Mouse (Mus musculus): ENCODE results near the gene Herc3. TPM values are rescaled to one million over a fixed set of nuclear protein-coding genes. Genes with fewer than 3 reads are reported as not detected.

Gene Herc3
- polyA plus RNA-seq (2015; fragmentation: Nextera tagmentation; extraction: Ambion mirVana): 39.4 and 40.6 TPM in 2 replicates

GRCm38 (mm10) chr6:58831232-58832009 lies at the start of gene Herc3:
Herc3 (plus strand) TSS chr6:58831465.

DNA sequence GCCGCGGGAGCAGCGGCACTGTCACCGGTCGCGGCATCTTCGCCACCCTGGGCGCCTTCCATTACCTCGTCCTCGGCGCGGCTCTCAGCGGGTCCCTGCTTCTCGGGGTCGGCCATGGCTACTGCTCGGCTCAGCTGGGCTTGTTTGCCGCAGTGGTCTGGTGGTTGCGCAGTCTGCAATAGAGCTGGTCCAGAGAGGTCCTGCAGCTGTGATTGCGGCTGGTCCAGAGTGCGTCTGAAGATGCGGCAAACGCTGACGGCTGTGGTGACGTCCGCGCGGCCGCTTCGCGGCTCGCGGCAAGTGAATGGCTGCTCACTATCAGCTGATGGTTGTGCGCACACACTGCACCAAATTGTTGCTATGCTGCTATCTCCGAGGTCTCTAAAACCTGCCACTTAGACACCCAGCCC lies 75.6 kb downstream of the Herc3 start, which contains the start of gene Nap1l5:
Nap1l5 (minus strand) TSS at position 225 of the 410 bp plus-strand sequence.

Other genes with a start within 250 kb of the Herc3 start
- gene Abcg2, start 246.9 kb upstream of the Herc3 start, polyA plus RNA-seq (2015; fragmentation: Nextera tagmentation; extraction: Ambion mirVana): 36.7 and 38.1 TPM in 2 replicates
- 935 and 956 TPM in 2 replicates for gene Nap1l5, start 75.6 kb downstream of the Herc3 start, polyA plus RNA-seq (2015; fragmentation: Nextera tagmentation; extraction: Ambion mirVana)
- gene Fam13a, start 193.1 kb downstream of the Herc3 start, polyA plus RNA-seq (2015; fragmentation: Nextera tagmentation; extraction: Ambion mirVana): 15.0 and 20.3 TPM in 2 replicates

All from neural tube, postnatal 0 days (tissue).